Mouse (Mus musculus) left cerebral cortex, postnatal 10 days (tissue): ENCODE measurements at regions not wholly inside any gene's neighbourhood (a gene's known extent, or its start where the extent isn't known, plus 50 kb on each side); places are given as distances from the start of the nearest gene placed in this dataset.

ENCODE experiments used
- DNase-seq, 2 experiments: peaks; one replicate each; pipeline ENCODE4 v3.0.0; 2021 to 2022; ENCODE audit warnings: low spot score in 2 of 2, mixed read lengths in 1 of 2; ENCODE audit errors: extremely low spot score in 1 of 2
- intact Hi-C: fragments of 180-260 bp; cut with DNase I; formaldehyde crosslinking; loops from one replicate; pipeline ENCODE4 v1.15.1; 2025

DNA sequence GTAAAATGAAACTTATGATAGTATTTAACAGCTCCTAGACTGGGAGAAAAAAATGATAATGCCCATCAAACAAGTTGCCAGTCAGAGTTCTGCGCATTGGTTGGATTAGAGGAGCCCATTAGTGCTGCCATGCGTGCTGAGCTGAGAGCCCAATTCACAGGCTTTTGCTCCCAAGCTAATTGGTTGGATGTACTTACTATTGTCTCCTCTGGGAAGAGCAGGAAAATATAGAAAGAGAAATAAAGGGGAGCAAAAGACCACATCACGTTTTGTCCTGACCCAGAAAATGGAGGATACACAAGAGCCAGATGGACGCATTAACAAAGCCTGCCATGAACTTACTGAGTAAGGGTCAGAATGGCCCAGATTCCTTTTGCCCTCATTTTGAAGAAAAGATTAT is 237.3 kb downstream of the 9330182O14Rik start:
- intact Hi-C loops = no loop called here
- DNase-seq = no peak

GRCm38 (mm10) chr15:40386526-40386925 is 252.4 kb downstream of the 9330182O14Rik start:
- no peak for DNase-seq
- intact Hi-C loops = no loop called here

GRCm38 (mm10) chr15:40387746-40388145 is 253.6 kb downstream of the 9330182O14Rik start:
- DNase-seq = no peak
- intact Hi-C loops = no loop called here

DNA sequence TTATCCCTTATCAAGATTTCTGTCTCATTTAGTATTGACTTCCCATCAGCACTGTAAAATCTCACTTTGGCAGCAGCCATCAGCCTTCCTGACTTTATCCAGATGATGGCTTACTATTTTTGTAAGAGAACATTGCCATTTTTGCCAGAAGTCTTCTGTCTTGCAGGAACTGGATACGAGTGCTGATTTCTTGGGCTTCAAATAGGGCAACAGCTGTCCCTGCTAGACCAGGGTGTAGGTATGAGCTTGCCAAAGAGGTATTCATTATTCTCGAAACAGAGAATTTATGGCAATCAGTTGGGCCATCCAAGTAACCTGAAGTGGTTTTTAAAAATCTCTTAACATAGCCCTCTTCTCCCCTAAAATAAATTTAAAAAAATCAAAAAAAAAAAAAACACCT is 254.6 kb downstream of the 9330182O14Rik start:
- intact Hi-C loops = no loop called here
- DNase-seq = no peak

GRCm38 (mm10) chr15:40435156-40435555 is 301.0 kb downstream of the 9330182O14Rik start:
- intact Hi-C loops = no loop called here
- no peak for DNase-seq

DNA sequence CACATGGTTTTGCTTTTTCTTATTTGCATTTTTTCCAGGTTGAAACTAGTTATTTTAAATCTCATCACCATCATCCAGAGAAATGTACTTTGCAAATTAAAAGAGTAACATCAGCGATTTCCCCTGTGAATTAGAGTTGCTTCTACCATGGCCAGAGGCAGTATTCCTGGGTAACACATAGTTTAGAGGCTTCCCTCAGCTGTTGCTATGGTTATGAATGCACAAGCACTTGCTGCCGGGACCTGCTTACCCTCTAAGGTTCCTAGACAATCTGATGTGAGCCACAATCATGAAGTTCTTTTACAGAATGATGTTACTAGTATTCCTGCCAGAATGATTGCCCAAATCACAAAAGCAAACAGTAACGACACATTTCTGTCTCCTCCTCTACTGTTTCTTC is 302.5 kb downstream of the 9330182O14Rik start:
- DNase-seq = no peak
- intact Hi-C loops = no loop called here

- intact Hi-C loops = no loop called here
- DNase-seq = no peak
These were observed 305.7 kb downstream of the 9330182O14Rik start for GRCm38 (mm10) chr15:40439827-40440226.

DNA sequence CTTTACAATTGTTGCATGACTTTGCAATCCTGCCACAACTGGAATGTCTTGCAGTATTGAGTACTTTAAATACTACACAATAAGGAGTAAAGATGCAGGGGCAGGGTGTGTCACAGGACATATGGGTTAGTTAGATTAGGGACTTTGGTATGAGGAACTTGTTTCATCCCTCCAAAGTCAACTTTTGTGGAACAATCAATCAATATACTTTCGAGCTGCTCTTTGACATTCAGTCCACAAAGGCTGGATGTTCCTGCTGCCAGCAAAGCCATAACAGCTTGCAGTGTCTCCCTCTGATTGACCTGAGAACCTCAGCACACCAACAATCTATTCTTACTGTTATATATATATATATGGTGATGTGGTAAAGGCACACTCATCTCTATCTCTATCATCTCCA is 314.5 kb downstream of the 9330182O14Rik start:
- DNase-seq = no peak
- intact Hi-C loops = no loop called here

- no peak for DNase-seq
- intact Hi-C loops = no loop called here
These were observed 319.1 kb downstream of the 9330182O14Rik start for GRCm38 (mm10) chr15:40453235-40453634.

- intact Hi-C loops = no loop called here
- no peak for DNase-seq
These were observed 341.6 kb downstream of the 9330182O14Rik start for GRCm38 (mm10) chr15:40475659-40476355.

DNA sequence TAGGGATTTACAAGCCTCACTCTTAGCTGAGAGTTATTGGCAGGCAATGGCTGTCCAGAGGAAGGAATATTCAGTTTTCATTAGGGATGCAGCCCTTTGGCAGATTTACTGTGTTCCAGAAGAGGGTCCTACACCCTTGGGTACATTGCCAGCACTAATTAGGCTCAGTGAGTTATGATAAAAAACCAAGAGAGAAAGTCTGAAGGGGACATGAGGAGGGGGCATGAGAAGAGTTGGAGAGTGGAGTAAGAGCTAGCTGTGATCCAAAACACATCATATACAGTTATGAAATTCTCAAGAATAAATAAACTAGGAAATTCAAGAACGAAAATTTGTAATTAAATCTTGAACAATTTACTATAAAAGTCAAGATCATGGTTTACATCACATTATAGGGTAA is 346.2 kb downstream of the 9330182O14Rik start:
- intact Hi-C loops = no loop called here
- no peak for DNase-seq

DNA sequence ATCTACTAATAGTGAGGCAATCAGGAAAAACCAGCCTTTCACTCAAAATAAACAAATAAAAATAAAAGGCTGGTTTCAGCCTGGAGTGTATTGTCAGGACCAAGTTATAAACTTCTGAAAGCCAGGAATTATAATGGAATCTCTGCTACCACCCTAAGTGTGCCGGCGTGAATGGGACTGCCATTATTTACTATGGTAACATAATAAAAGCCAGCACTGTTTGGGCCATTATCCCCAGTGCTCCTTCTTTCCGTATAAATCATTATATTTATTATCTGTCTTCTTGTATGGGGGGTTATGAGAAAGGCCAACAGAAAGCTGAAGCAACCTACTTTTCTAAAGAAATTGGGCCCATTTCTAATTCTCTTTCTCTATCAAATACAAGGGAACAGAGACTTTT is 347.1 kb downstream of the 9330182O14Rik start:
- intact Hi-C loops = no loop called here
- DNase-seq = no peak

DNA sequence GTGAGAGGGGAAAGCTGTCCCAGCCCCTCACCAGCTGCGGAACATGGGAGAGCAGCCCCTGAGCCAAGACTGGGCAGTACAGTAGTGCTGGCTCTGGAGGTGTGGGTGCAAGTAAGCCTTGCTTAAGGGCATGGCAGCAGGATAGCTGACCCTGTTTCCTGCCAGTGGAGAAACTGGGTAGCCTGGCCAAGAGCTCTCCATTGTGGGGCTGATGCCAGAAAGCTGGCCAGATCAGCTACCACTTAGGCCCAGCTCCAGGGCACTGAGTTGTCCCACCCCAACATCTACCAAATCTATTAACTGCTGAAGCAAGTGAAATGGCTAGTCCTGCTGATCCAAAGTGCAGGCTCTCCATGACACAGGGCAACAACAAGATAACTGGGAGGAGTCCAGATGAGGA is 351.8 kb downstream of the 9330182O14Rik start:
- intact Hi-C loops = no loop called here
- DNase-seq = no peak

DNA sequence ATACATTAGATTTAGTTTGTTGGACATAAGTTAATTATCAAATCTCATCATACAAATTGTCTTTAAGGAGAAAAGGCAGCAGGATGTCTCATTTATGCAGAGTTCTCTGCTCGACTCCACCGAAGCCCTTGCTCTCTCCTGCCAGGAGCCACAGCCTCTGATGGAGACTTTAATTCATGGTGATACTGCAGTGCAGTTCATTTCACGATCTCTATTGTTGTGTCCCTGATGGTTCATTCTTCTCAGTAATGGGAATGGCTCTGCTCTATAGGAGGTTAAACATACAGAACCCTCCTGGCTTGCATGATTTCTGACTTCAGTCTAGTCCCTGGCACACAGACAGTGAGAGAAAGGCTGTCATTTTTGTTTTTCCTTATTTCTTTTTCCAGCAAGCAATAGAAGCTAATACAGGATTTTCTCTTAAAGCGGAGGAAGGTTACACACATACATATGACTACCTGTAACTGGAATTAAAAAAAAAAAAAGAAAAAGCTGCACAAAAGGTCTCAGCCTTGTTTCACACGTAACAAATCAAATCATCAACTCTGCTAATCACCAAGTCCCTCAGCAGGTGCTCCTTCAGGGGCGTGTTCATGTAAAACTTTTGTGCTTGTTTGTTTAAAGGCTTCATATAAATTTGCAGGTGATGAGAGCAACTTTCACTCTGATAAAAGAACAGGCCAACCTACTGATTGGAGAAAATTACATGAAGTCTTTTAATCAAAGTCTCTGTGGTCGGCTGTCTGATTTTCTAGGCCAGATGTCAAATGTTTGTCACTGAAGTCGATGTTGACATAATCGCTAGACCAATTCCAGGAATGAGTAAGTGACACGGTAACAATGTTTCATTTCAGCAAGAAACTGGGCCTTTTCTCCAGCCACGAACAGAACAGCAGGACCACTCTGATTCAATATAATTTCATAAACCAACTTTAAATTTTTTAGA is 367.3 kb downstream of the 9330182O14Rik start:
- no peak for DNase-seq
- intact Hi-C loops = no loop called here

- no peak for DNase-seq
- intact Hi-C loops = no loop called here
These were observed 376.7 kb downstream of the 9330182O14Rik start for GRCm38 (mm10) chr15:40510826-40511225.

DNA sequence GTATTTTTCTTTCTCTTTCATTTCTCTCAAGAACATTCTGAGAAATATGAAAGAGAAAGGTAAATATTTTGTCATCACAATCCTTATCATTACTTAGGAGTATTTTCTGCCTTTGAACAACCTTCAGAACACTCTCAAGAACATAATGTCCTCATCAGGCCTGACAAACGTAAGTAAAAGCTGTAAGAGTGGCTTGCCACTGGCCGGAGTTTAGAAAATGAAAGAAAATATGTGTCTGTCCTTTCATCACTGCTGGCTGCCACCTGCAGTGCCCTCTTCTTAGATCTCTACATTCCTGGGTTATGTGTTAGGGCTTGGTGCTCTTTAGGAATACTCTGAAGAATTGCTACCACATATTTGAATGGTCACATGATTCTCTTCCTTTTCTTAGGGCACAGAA is 390.2 kb downstream of the 9330182O14Rik start:
- DNase-seq = no peak
- intact Hi-C loops = no loop called here

DNA sequence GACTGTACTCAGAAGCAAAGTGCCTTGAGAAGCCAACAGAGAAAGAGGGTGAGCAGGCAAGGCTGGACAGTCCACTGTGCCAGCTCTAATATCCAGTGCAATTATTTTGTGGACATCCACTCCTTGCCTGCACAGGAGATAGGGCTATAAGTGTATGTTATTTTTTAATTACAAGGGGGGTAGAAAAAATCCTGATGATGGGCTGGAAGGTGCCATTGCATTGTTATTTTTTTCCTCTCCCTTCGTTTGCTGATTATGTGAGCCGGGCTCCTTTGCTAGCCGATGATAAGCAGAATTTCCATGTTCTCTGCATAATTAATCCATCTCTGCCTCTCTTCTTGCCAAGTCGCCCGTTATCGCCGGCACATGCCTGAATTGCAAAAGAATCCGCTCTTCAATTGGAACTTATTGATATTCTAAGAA is 399.3 kb downstream of the 9330182O14Rik start:
- DNase-seq = no peak
- intact Hi-C loops = loop anchor here (10.0 kb wide), 1 partner anchor 369 kb away; no protein-coding TSS in a partner anchor

DNA sequence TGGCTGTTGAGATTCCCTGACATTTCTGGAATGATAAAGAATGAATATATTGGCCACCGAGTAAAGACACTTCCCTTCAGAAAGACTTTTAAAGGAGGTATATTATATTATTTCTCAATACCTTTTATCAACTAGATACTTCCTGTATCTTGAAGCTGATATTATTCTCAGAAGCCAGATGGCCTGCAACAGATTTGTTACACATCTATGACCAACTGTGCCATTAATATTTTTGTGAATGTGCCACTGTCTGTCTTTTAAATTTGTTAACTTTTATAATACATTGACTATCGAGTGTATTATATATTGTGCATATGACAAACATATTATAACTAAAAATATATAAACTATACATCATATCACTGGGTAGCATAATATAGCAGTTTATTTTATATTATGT is 427.5 kb downstream of the 9330182O14Rik start:
- intact Hi-C loops = no loop called here
- DNase-seq = no peak

- intact Hi-C loops = no loop called here
- no peak for DNase-seq
These were observed 431.6 kb downstream of the 9330182O14Rik start for GRCm38 (mm10) chr15:40565716-40566115.

DNA sequence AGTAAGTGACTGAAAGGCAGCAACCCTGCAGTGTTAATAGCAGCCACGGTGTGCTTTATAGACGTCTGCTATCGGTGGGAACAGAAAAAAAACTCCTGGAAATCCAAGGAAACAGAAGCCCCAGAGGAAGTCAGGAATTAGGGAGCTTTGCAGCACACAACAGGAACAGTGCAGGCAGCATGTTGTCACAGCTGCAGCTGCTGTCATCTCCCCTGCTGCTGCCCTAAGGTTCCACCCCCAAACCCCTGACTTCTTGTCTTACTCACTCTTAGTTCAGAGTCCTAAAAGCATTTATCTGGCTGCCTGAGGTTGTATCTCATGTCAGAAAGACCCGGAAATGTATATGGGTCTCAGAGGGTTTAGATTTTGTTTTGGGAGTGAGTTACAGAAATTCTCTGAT is 432.3 kb downstream of the 9330182O14Rik start:
- no peak for DNase-seq
- intact Hi-C loops = no loop called here
